Mouse (Mus musculus) T-cell, adult 66 days (primary cell): ENCODE measurements around the gene Pgls. TPM values are rescaled to one million over a fixed set of nuclear protein-coding genes. Genes with fewer than 3 reads are reported as not detected.

Experiments
- total RNA-seq, 2 experiments: library from RNA; stranded (reverse); gene quantifications; 3 replicates in 1 of 2; 4 replicates in 1 of 2; pipeline ENCODE4 v1.2.4; 2023

The Pgls gene
- 10 to 100 TPM; 56.5 to 58.1 TPM for total RNA-seq

GRCm38 (mm10) chr8:71591471-71592373 is at the start of gene Pgls:
Gene Pgls, plus strand, starts transcription at chr8:71592176.

DNA sequence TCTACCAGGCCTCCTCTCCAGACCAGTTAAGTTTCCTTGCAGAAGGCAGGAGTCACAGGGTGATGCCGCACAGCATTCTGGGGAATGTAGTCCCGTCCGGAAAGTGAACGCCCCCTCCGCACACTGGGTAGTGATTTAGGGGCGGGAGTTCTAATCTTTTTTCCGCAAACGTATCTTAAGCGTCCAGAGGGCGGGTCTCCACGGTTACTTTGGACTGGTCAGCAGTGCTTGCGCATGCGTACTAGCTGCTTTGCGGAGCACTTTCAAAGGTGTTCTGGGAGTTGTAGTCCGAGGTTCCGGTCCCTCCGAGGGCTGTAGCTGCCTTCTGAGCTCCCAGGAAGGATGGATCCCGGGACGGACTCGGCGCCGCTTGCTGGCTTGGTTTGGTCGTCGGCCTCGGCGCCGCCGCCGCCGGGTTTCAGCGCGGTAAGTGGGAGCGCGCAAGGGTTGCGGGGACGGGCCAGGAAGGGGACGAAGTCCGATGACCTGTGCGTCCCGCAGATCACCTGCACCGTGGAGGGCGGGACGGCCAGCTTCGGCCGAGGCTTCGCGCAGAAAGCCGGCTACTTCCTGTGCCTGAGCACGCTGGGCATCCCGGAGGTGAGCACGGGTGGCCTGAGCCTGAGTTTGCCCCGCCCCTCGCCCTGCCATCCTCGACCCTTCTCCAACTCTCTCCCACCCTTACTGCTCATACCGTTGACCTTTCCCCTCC is 49.2 kb upstream of the Pgls start, which contains the start of gene Mvb12a:
Gene Mvb12a, plus strand, starts transcription at position 291 of the 712 bp plus-strand sequence.

DNA sequence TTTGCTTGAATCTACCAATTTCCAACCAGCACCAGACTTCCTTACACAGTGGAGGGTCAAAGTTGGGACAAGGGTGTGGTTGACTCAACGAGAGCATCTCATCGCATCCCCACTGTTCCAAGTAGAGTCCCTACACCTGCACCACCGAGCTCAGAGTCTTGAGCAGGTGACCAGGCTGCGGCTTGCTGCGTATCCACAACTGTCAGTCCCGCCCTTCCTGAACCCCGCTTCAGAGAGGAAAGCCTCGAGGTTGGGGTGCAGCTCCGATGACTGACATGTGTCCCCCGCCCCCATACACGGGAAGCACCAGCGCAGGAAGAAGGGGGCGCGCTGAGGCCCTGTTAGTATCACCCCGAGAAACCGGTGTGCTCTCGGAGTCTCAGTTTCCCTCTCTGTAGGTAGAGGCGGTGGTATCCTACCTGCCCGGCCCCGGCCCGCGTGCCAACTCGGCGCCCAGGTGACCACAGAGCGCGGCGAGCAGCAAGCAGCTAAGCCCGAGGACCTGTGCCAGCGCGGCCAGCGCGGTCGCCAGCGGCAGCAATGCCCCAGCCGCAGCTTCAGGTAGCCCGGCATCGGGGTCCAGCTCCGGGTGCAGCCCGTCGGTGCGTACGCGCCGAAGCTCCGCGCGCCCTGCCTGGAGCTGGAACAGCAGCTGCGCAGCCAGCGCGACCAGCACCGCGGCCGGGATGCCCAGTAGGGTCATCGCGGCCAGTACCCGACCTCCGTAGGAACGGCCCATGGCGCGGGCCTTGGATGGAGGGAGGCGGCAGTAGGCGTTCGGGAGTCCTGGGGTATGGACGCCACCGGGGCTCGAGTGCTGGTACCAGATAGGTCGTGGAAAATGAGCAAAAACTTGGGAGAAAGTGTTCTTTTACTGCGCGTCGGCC is 33.7 kb upstream of the Pgls start, which contains the start of gene Tmem221:
Gene Tmem221, minus strand, starts transcription at position 801 of the 887 bp plus-strand sequence.

GRCm38 (mm10) chr8:71566501-71566900 is 25.5 kb upstream of the Pgls start, which contains the start of gene Nxnl1:
Gene Nxnl1, minus strand, starts transcription at chr8:71566601.

GRCm38 (mm10) chr8:71568387-71568937 is 23.5 kb upstream of the Pgls start, which contains the start of gene Slc27a1:
Gene Slc27a1, plus strand, starts transcription at chr8:71568882.

GRCm38 (mm10) chr8:71597451-71597850 is 5.5 kb downstream of the Pgls start, which contains the start of gene Fam129c:
Gene Fam129c, plus strand, starts transcription at chr8:71597648.

DNA sequence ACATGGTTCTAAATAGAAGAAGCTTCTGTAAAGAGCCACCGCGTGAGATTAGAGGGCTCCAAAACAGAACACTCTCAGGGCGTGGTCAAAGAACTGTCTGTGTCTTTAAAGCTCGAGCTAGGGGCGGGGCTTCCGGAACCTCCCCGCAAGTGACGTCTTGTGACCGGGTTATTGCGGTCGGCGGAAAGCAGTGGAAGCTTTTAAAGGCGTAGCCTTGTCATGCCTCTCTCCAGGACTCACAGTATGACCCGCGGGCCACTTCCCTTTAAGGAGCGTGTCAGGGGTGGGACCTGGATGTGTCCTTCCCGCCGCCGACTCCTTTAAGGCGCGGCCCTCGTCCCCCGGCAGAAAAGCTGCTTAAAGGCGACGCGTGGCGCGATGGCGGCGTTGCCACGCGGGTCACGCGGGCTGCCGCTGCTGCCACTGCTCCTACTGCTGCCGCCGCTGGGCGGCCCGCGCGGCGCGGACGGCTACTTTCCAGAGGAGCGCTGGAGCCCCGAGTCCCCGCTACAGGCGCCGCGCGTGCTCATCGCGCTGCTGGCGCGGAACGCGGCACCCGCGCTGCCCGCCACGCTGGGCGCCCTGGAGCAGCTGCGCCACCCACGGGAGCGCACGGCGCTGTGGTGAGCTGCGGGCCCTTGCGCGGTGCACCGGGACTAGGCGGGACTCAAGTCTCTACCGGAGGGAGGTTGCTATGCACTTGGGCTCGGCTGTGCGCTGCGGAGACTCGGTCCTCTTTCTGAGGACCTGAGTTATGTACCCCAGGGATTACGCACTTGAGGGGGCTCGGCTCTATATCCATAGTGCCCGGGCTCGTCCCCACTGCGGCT is 19.1 kb downstream of the Pgls start, which contains the start of gene Colgalt1:
Gene Colgalt1, plus strand, starts transcription at position 177 of the 830 bp plus-strand sequence.

Other genes starting within 250 kb of the Pgls start
- gene Use1, start 225.3 kb upstream of the Pgls start, total RNA-seq, result 100 to 1,000 TPM; 267 to 299 TPM
- 10 to 100 TPM; 19.9 to 21.2 TPM for gene Ocel1, start 220.9 kb upstream of the Pgls start, total RNA-seq
- gene Nr2f6, start 210.2 kb upstream of the Pgls start, total RNA-seq, result 1 to 10 TPM; 7.7 to 9.2 TPM
- gene Ushbp1, start 196.4 kb upstream of the Pgls start, total RNA-seq, result not detected
- gene Babam1, start 195.3 kb upstream of the Pgls start, total RNA-seq, result 100 to 1,000 TPM; 122 to 127 TPM
- gene Ankle1, start 186.2 kb upstream of the Pgls start, total RNA-seq, result 1 to 10 TPM; 1.5 to 1.8 TPM
- gene Abhd8, start 128.5 kb upstream of the Pgls start, total RNA-seq, result 10 to 100 TPM; 94.0 to 94.4 TPM
- gene Mrpl34, start 127.2 kb upstream of the Pgls start, total RNA-seq, result 10 to 100 TPM; 40.3 to 40.8 TPM
- gene Dda1, start 123.0 kb upstream of the Pgls start, total RNA-seq, result 100 to 1,000 TPM; 109 to 112 TPM
- 10 to 100 TPM; 22.9 to 29.4 TPM for gene Ano8, start 106.2 kb upstream of the Pgls start, total RNA-seq
- 10 to 100 TPM; 18.6 to 23.0 TPM for gene Gtpbp3, start 104.1 kb upstream of the Pgls start, total RNA-seq
- not detected for gene Plvap, start 80.4 kb upstream of the Pgls start, total RNA-seq
- not detected for gene Ccdc194, start 66.5 kb upstream of the Pgls start, total RNA-seq
- gene Bst2, start 54.7 kb upstream of the Pgls start, total RNA-seq, result 10 to 100 TPM; 57.3 to 79.1 TPM
- 10 to 100 TPM; 29.8 to 42.6 TPM for gene Mvb12a, start 49.3 kb upstream of the Pgls start, total RNA-seq
- 1 to 10 TPM in 1 of 2 experiments, under 1 TPM in 1; 0.83 to 1.7 TPM for gene Tmem221, start 33.3 kb upstream of the Pgls start, total RNA-seq
- not detected for gene Nxnl1, start 25.6 kb upstream of the Pgls start, total RNA-seq
- 1 to 10 TPM; 4.8 to 5.7 TPM for gene Slc27a1, start 23.3 kb upstream of the Pgls start, total RNA-seq
- gene Fam129c, start 5.5 kb downstream of the Pgls start, total RNA-seq, result 1 to 10 TPM; 2.4 to 7.0 TPM
- 10 to 100 TPM; 47.7 to 51.6 TPM for gene Colgalt1, start 18.8 kb downstream of the Pgls start, total RNA-seq
- under 1 TPM; 0.64 to 0.95 TPM for gene Unc13a, start 79.6 kb downstream of the Pgls start, total RNA-seq
- gene Jak3, start 84.1 kb downstream of the Pgls start, total RNA-seq, result 100 to 1,000 TPM; 103 to 113 TPM
- gene Insl3, start 97.0 kb downstream of the Pgls start, total RNA-seq, result 10 to 100 TPM; 59.1 to 70.3 TPM
- under 1 TPM; 0.64 to 0.89 TPM for gene B3gnt3, start 109.6 kb downstream of the Pgls start, total RNA-seq
- gene Fcho1, start 133.5 kb downstream of the Pgls start, total RNA-seq, result 100 to 1,000 TPM; 134 to 136 TPM